Mouse (Mus musculus): ENCODE results near the gene Serpina3f. TPM values are rescaled to one million over a fixed set of nuclear protein-coding genes. Genes with fewer than 3 reads are reported as not detected.
A peak's percentile ranks its signal among the peaks of the same experiment; 100 is the strongest.

Gene Serpina3f
- 0.12 and 0.70 TPM in 2 replicates for polyA plus RNA-seq (2012; rRNA removed)

GRCm38 (mm10) chr12:104214445-104214753 is at the start of gene Serpina3f:
Gene Serpina3f, plus strand, starts transcription at chr12:104214544.
- H3K27me3 ChIP-seq (replicated peaks; ENCODE audit: control insufficient read depth, insufficient read depth, low read length), result no peaks in the 10 kb centered on the region
- no peaks in the 10 kb centered on the region for H3K4me1 ChIP-seq (ENCODE audit: control insufficient read depth, insufficient read depth, low read length)
- no peak for DNase-seq
- TF ChIP-seq POLR2A (IDR thresholded peaks at IDR 0.05; ENCODE audit: low read depth, low read length) (no peak), CTCF (conservative IDR thresholded peaks at IDR 0.05; ENCODE audit: insufficient read depth, insufficient read length, low read depth, low read length) (no peak)
- H3K27ac ChIP-seq (ENCODE audit: insufficient read depth, low read depth, low read length), result no peak within 1 kb of the TSS
- 87% methylated on average over 1 of the region's 1 CpGs for WGBS
- H3K4me3 ChIP-seq (ENCODE audit: insufficient read depth, low read depth, low read length), result no peak within 1 kb of the TSS
- H3K36me3 ChIP-seq (ENCODE audit: control insufficient read depth, insufficient read depth, low read length), result no peaks in the 10 kb centered on the region

- 46% methylated on average over 3 of the region's 3 CpGs for WGBS
- H3K4me1 ChIP-seq (ENCODE audit: control insufficient read depth, insufficient read depth, low read length), result no peaks in the 10 kb centered on the region
- H3K4me3 ChIP-seq (ENCODE audit: insufficient read depth, low read depth, low read length), result no peak overlapping the region
- DNase-seq, result peak; percentile 59
- H3K36me3 ChIP-seq (ENCODE audit: control insufficient read depth, insufficient read depth, low read length), result no peaks in the 10 kb centered on the region
- no peak overlapping the region for H3K27ac ChIP-seq (ENCODE audit: insufficient read depth, low read depth, low read length)
- no peak for TF ChIP-seq CTCF (conservative IDR thresholded peaks at IDR 0.05; ENCODE audit: insufficient read depth, insufficient read length, low read depth, low read length)
- TF ChIP-seq POLR2A (IDR thresholded peaks at IDR 0.05; ENCODE audit: low read depth, low read length), result no peak
- H3K27me3 ChIP-seq (replicated peaks; ENCODE audit: control insufficient read depth, insufficient read depth, low read length), result no peaks in the 10 kb centered on the region
Observed at GRCm38 (mm10) chr12:104174747-104175146, 39.6 kb upstream of the Serpina3f start.

DNA sequence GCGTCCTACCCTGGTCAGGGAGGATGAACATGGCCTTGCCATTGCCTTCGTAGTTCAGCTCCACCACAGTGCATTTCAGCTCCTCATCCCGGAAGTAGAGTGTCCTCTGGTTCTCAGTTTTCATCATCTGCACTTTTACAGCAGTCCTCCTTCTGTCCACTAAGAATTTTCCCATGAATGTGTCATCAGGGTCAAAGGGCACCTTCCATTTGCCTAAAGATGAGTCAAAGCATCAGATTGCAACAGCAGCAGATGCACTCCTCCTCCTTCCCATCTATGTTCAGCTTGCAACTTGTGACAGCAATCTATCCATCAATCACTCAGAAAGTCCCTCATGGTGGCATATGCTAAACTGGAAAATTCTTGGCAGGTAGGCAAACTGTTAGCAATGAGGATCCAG is 38.7 kb upstream of the Serpina3f start:
- Histone ChIP-seq H3K4me3 (ENCODE audit: insufficient read depth, low read depth, low read length) (no peak overlapping the region), H3K4me1 (ENCODE audit: control insufficient read depth, insufficient read depth, low read length) (no peaks in the 10 kb centered on the region), H3K27me3 (replicated peaks; ENCODE audit: control insufficient read depth, insufficient read depth, low read length) (no peaks in the 10 kb centered on the region), H3K27ac (ENCODE audit: insufficient read depth, low read depth, low read length) (no peak overlapping the region), H3K36me3 (ENCODE audit: control insufficient read depth, insufficient read depth, low read length) (no peaks in the 10 kb centered on the region)
- no peak for TF ChIP-seq CTCF (conservative IDR thresholded peaks at IDR 0.05; ENCODE audit: insufficient read depth, insufficient read length, low read depth, low read length)
- no peak for TF ChIP-seq POLR2A (IDR thresholded peaks at IDR 0.05; ENCODE audit: low read depth, low read length)
- WGBS, result 75% methylated on average over 3 of the region's 3 CpGs
- DNase-seq, result no peak

DNA sequence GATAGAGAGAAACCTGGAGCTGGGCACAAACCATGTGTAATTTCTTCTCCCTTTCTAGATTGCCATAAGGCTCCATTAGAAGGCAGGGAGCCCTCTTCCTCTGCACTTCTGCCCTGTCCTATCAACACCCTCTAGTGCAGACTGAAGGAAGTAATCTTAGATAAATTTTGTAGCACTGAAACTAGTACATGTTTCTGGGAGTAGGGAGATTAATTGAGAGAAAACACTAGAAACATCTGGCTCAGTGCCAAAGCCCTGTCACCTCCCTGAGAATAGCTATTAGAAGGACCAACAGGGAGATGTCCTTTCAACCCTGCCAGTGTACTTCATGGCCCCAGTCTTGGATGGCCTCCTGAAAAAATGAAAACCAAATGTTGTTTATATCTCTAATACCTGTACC is 35.8 kb upstream of the Serpina3f start:
- Histone ChIP-seq H3K36me3 (ENCODE audit: control insufficient read depth, insufficient read depth, low read length) (no peaks in the 10 kb centered on the region), H3K4me1 (ENCODE audit: control insufficient read depth, insufficient read depth, low read length) (no peaks in the 10 kb centered on the region), H3K27me3 (replicated peaks; ENCODE audit: control insufficient read depth, insufficient read depth, low read length) (no peaks in the 10 kb centered on the region), H3K27ac (ENCODE audit: insufficient read depth, low read depth, low read length) (no peak overlapping the region), H3K4me3 (ENCODE audit: insufficient read depth, low read depth, low read length) (no peak overlapping the region)
- peak; percentile 9 for DNase-seq
- TF ChIP-seq CTCF (conservative IDR thresholded peaks at IDR 0.05; ENCODE audit: insufficient read depth, insufficient read length, low read depth, low read length) (no peak), POLR2A (IDR thresholded peaks at IDR 0.05; ENCODE audit: low read depth, low read length) (no peak)

DNA sequence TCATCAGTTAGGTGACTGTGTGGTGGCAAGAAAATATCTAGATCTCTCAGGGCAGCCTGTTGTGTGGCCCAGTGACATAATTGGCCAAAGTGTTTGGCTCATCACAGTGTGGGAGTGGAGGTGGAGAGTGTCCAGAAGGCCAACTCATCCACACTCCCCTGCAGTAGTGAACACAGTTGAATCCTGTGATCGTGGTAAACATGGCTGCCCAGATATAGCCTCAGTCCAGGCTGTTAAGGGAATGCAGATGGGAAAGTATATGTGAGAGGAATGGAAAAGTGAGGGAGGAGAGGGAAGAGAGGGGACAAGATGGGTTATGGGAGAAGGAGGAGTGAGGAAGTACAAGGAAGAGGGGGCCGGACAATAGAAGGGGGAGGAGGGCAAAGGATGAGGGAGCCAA is 35.4 kb upstream of the Serpina3f start:
- no peak for DNase-seq
- 83% methylated on average over 2 of the region's 2 CpGs for WGBS
- TF ChIP-seq POLR2A (IDR thresholded peaks at IDR 0.05; ENCODE audit: low read depth, low read length), result no peak
- TF ChIP-seq CTCF (conservative IDR thresholded peaks at IDR 0.05; ENCODE audit: insufficient read depth, insufficient read length, low read depth, low read length), result no peak
- Histone ChIP-seq H3K4me1 (ENCODE audit: control insufficient read depth, insufficient read depth, low read length) (no peaks in the 10 kb centered on the region), H3K36me3 (ENCODE audit: control insufficient read depth, insufficient read depth, low read length) (no peaks in the 10 kb centered on the region), H3K4me3 (ENCODE audit: insufficient read depth, low read depth, low read length) (no peak overlapping the region), H3K27ac (ENCODE audit: insufficient read depth, low read depth, low read length) (no peak overlapping the region), H3K27me3 (replicated peaks; ENCODE audit: control insufficient read depth, insufficient read depth, low read length) (no peaks in the 10 kb centered on the region)

- Histone ChIP-seq H3K36me3 (ENCODE audit: control insufficient read depth, insufficient read depth, low read length) (no peaks in the 10 kb centered on the region), H3K27me3 (replicated peaks; ENCODE audit: control insufficient read depth, insufficient read depth, low read length) (no peaks in the 10 kb centered on the region), H3K27ac (ENCODE audit: insufficient read depth, low read depth, low read length) (no peak overlapping the region), H3K4me1 (ENCODE audit: control insufficient read depth, insufficient read depth, low read length) (no peaks in the 10 kb centered on the region), H3K4me3 (ENCODE audit: insufficient read depth, low read depth, low read length) (no peak overlapping the region)
- 76% methylated on average over 4 of the region's 4 CpGs for WGBS
- DNase-seq, result no peak
- TF ChIP-seq CTCF (conservative IDR thresholded peaks at IDR 0.05; ENCODE audit: insufficient read depth, insufficient read length, low read depth, low read length) (no peak), POLR2A (IDR thresholded peaks at IDR 0.05; ENCODE audit: low read depth, low read length) (no peak)
Observed at GRCm38 (mm10) chr12:104185046-104185445, 29.3 kb upstream of the Serpina3f start.

DNA sequence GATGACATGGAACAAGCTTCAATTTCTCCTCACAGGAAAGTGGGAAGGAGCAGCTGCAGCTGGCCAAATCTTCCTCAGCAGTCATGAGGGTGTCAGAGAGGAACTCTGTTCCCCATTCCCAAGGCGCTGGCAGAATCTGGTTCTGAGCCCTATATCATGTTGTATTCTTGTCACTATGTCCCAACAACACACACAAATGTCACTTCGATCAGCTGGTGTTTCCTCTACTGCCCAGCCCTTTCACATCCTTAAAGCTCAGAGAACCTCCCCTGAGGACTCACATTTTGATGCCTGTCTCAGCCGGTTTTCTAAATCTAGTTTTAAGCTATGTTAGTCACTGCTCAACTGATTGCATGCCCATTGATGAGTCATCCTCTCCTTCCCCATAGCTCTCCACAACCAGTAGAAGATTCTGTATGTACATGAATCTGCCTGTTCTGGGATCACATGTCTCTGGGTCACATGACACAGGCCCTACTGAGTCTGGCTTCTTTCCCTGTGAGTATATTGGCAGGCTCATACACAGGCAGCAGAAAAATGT is 28.2 kb upstream of the Serpina3f start:
- Histone ChIP-seq H3K27ac (ENCODE audit: insufficient read depth, low read depth, low read length) (no peak overlapping the region), H3K36me3 (ENCODE audit: control insufficient read depth, insufficient read depth, low read length) (no peaks in the 10 kb centered on the region), H3K4me1 (ENCODE audit: control insufficient read depth, insufficient read depth, low read length) (no peaks in the 10 kb centered on the region), H3K27me3 (replicated peaks; ENCODE audit: control insufficient read depth, insufficient read depth, low read length) (no peaks in the 10 kb centered on the region), H3K4me3 (ENCODE audit: insufficient read depth, low read depth, low read length) (no peak overlapping the region)
- DNase-seq, result no peak
- TF ChIP-seq POLR2A (IDR thresholded peaks at IDR 0.05; ENCODE audit: low read depth, low read length) (no peak), CTCF (conservative IDR thresholded peaks at IDR 0.05; ENCODE audit: insufficient read depth, insufficient read length, low read depth, low read length) (no peak)
- 78% methylated on average over 3 of the region's 3 CpGs for WGBS

DNA sequence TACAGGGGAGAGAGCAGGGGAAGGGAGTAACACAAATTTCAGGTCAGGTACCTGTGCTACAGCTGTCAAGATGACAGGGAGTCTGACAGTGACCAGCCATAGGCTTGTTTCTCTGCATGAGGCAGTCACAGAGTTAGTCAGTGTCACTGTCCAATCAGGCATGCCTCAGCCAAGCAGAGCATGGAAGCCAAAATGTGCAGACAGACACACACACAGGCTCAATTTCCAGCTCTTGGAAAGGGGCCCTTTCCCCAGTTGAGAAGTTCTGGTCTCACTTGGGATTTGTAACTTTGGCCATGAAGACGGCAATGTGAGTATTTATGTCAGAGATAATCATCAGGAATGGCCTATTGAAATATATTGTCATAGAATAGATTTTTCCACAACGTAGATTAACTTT is 25.1 kb upstream of the Serpina3f start:
- no peaks in the 10 kb centered on the region for H3K4me1 ChIP-seq (ENCODE audit: control insufficient read depth, insufficient read depth, low read length)
- WGBS, result 71% methylated on average over 2 of the region's 2 CpGs
- no peak for DNase-seq
- TF ChIP-seq POLR2A (IDR thresholded peaks at IDR 0.05; ENCODE audit: low read depth, low read length) (no peak), CTCF (conservative IDR thresholded peaks at IDR 0.05; ENCODE audit: insufficient read depth, insufficient read length, low read depth, low read length) (no peak)
- H3K27me3 ChIP-seq (replicated peaks; ENCODE audit: control insufficient read depth, insufficient read depth, low read length), result no peaks in the 10 kb centered on the region
- H3K27ac ChIP-seq (ENCODE audit: insufficient read depth, low read depth, low read length), result no peak overlapping the region
- H3K4me3 ChIP-seq (ENCODE audit: insufficient read depth, low read depth, low read length), result no peak overlapping the region
- no peaks in the 10 kb centered on the region for H3K36me3 ChIP-seq (ENCODE audit: control insufficient read depth, insufficient read depth, low read length)

Data from kidney, adult 2 months (tissue).